Mouse (Mus musculus) skeletal muscle tissue, adult 2 months (tissue): ENCODE measurements around the gene Nprl3.

Experiments used
- DNase-seq: peaks from one replicate; pipeline ENCODE4 v3.0.0-alpha.2; 2012; ENCODE audit warnings: low read depth, low spot score

Nprl3 gene

DNA sequence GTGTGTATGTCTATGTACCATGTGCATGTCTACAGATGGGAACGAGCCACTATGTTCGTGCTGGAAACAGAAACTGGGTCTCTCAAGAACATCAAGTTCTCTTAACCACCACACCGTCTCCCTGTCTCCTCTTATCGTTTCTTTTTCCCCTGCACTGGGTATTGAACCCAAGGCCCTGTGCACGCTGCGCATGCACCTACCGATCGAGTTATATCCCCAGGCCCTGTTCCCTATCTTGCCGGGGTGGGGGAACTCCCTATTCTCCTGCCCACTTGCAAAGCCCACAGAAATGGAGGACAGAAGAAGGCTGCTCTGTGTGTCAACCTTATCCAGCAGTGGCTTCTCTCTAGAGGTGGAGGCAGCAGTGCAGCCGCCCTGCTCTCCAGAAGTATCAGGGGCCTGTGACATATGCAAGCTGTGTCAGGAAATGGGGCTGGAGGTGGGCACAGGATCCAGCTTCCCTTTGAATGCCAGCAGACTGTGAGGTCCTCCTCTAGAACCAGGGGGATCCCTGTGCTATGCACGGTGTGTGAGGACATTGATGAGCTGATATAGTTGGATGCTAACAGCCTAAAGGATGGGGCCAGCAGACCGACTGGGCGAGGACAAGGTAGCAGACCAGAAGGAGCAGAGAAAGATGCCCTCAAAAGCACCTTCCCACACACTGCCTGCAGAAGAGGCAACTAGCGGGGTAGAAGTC lies 69.1 kb downstream of the Nprl3 start:
- no peak for DNase-seq

DNA sequence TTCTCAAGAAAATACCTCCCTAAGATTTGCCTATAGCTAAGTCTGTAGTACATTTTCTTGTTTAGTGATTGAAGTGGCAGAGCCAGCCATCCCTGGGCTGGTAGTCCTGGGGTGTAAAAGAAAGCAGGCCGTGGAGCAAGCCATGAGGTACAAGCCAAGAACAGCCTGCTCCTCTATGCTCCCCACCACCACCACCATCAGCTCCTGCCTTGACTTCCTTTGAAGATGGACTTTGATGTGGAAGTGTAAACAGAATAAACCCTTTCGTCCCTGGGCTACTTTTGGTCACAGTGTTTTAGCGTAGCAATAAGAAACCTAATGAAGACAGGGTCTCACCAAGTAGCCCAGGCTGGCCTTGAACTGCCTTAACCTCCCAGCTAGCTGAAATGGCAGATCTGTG lies 69.7 kb downstream of the Nprl3 start:
- no peak for DNase-seq

DNA sequence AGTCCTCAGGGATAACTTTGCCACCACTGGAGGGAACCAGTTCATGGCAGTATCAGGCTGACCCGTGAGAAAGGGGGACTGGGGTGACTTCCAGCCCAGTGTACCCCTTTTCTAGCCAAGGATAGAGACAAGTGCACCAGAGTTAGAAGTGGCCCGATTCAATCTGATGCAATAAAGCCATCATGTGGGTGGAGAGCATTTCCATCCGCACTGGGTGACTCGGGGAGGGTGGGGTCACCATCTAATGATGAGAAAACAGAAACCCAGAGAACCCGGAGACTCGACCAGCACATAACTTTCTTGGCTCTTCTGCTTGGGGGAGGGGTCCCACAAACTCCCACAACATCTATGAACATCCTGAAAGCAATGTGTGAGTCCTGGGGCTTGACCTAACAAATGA lies 70.8 kb downstream of the Nprl3 start:
- no peak for DNase-seq

DNA sequence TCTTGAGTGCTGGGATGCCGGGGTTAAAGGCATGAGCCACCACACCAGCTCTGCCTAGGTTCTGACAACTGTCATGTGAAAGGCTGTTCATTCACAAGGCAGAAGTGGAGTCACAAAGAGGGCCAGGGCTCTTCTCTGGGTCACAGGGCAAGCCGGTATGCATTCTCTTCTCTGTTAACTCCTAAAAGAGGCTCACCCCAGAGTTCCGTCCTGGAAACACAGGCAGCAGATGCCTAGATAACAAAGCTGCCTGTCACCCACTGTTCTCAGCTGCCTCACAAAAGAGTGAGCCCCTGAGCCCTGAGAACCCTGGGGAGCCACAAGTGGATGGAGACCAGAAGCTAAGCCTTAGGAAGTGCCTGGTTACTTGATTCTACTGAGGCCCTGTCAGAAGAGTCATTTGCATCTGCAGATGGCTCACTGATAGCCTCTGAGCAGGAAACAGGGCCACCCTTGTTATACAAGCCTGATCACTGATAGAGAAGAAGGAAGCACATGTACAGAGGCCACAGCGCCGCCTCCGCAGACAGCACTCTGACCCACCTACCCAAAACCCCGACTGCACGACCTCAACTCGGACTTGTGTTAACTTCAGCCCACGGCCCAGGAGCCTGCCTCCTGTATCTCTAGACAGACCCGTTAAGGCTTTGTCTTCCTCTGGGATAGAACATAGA lies 71.5 kb downstream of the Nprl3 start:
- no peak for DNase-seq

DNA sequence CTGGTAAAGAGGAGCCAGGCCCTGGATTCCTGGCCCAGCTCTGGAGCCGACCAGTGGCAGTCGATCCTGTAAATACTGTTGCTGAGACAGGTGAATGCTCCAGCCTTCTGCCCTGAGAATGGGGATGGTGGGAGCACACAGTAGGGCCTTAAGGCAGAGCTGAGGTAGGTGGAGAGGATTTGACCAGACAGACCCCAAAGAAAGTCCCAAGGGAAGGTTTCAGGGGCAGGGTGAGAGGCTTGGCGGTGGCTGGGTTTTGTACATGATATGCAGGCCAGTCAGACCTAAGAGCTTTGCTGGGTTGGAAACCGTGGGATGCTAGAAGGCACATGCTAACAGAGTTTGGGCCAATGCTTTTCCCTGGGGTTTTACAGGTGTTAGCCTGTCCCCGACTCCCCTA lies 72.9 kb downstream of the Nprl3 start:
- DNase-seq = no peak

DNA sequence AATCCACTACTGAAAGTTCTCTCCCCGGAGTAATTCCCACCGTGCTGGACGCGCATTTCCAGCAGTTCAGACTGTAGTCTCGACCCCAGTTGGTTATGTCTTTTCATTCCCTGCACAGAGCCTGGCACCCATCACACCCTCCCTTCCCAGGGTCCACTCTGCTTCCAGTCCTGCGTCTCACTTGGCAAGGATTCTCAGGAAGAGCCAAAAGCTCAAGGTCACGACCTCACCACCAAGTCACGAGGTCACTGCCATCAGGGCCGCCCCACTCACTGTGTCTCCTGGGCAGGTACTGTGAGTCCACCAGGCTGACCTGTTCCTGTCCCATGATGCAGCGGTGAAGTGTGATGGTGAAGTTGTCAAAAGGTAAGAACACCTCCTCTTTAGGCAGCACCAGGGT lies 73.4 kb downstream of the Nprl3 start:
- DNase-seq = no peak

DNA sequence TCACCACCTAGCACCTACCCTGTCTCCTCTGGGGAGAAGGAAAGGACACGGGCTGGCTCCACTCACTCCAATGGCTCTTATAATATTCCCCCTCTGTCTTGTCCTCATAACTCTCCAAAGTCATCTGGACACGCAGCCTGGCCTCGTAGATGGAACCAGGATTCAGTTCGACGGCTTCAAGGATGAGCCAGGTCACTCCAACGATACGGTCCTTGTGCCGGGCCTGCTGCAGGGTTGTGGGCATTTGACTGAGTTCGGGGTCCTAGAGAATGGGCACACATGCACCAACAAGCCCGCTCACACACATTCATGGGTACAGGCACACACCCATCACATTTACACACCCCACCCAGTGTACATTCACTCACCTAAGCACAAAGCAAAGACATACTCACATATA lies 74.4 kb downstream of the Nprl3 start:
- no peak for DNase-seq

DNA sequence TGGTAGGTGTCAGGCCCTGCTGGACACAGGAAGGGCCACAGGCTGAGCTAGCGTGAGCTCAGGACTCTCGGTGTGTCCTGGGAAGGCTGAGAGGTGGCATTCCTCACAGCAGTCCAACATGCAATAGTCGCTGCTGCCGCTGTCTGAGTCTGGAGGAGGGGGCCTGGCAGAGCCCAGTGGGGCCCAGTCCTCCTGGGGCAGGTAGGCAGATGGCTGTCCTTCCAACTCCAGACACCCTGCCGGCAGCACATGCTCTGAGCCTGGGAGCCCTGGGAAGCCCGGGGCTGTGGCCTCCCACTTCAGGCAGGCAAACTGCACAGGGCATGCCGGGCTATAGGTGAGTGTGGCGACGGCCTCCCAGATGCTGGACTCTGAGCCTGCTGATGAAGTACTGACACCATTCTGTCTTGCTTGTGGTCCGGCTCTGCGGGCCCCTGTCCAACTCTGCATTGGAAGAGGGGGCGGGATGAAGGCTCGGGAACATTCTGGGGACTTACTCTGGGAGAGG lies 76.8 kb downstream of the Nprl3 start:
- no peak for DNase-seq

DNA sequence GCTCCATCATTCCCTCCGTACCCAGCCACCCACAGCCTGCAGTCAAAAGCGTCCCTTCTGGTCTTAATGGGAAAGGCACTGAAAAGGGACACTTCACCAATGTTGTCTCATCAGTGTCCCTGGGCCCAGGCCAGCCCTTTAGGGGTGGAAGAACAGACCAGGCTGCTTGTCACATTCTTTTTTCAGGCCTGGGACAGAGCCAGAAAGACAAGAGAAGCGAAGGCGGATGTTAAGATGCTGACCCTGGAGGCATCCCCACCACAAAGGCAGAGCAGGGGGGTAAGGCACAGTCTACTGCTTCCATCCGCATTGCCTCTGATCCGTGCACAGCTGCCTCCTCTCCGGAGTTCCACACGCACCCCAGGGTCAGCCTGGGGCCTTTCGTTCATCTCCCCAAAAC lies 77.4 kb downstream of the Nprl3 start:
- no peak for DNase-seq

DNA sequence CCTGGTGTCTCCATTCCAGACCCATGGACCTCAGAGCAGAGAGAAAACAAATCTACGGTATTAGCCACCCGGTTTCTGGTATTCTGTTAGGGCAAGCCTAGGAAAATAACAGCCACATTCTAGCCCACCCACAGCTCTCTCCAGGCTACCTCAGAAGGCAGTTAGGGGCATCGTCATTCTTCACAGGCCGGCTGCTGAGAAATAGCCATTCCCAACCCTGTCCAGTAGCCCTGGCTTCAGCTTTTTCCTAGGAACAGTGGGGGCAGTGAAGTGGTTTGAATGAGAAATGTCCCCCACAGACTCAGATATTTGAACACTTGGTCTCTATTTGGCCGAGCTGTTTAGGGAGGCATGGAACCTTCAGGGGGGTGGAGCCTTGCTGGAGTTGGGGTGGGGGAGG lies 78.1 kb downstream of the Nprl3 start:
- no peak for DNase-seq

DNA sequence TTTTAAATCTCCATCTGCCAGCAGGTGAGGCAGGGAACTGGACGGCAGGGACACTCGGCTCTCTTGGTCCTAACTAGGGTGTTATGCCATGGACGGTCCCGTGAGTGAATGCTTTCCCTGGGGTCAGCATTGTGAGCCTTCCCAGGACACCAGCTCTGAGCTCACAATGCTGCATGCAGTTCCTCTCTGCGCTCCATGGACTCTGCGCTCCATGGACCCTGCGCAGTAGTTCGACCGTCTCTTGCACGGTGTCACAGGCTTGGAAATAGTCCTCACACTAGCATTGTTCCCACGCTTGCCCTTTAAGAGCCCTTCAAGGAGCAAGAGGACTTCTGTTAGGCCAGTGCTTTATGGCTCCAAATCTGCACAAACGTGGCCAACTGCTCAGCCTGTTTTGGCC lies 78.6 kb downstream of the Nprl3 start:
- no peak for DNase-seq

DNA sequence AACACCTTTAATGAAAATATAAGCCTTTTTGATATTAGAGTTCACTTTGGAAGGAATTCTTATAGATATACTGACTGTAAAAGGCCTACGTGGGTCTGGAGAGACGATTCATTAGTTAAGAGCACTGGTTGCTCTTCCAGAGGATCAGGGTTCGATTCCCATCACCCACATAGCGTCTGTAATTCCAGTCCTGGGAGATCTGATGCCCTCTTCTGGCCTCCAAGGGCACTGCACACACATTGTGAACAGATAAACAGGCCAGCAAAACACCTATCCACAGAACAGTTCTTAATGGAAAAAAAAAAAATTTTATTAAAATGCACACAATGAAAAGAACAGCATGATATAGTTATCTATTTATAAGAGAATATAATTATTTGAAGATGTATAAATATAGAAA lies 80.3 kb downstream of the Nprl3 start:
- DNase-seq = no peak

DNA sequence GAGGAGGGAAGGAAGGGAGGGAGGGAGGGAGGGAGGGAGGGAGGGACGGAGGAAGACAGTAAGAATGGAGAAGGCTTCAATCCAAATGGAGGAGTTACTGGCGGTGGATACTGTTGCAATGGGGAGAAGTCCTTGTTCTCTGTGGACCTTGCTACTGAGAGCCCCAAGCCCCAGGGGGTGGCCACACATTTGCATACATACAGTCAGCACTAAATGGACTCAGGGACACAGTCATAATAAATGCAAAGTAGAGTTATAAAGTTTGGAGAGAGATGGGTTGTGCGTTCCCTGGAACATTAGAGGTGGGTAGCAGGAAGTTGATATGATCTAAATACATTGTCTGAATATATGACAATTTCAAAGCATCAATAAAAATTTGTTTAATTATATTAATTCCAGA lies 81.5 kb downstream of the Nprl3 start:
- DNase-seq = no peak

DNA sequence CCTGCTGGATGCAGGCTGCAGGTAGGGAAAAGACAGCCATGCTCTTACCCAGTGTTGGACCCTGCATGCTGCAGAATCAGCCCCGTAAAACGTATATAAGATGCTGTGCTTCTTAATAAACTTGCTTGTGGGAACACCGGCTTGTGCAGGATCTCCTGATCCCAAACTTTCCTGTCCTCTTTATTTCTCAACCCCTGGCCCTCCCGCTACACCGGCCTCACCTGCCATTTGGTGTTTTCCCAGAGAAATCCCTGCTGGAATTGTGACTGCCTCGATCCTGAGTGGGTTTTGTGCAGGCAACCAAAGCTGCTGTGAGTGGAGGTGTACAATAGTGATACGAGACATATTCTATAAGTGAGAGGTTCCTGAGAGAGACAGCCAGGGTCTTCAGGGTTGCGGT lies 83.0 kb downstream of the Nprl3 start:
- no peak for DNase-seq

DNA sequence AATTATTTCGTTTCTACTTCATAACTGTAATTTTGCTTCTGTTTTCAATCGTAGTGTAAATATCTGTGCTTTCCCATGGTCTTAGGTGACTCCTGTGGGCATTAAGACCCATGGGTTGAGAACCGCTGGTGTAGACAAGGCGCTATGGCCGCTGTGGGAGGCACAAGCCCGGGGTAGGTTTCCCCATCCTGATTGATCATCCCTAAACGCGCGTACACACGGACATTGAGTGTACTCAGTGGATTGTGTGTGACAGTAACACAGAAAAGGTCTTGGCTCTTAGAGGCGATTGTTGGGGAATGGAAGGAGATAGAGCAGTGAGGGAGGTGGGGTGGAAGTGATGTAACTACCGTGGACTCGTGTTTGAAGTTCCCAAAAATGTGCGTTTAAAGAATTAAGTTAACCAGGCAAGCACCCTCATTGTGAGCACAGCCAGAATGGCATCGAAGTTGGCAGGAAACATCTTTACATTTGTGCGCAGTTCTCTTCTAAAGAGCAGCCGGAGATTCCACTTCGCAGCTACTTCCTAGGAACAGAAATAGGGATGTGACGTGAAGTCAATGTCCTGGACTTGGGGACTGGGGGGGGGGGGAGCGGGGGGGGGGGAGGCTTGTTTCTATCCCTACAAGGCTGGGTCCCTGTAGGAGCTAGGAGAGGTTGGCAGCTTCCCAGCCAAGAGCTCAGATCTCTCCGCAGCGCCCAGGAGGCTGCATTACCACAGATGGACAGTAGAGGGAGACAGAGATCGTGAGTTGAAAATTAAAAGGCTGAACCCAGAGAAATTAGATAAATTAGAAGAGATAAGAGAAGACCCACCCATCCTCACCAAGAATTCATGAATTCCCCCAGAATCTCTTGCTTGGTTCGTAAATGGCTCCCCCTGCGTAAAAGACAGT lies 85.3 kb downstream of the Nprl3 start:
- DNase-seq = peak; percentile 71

DNA sequence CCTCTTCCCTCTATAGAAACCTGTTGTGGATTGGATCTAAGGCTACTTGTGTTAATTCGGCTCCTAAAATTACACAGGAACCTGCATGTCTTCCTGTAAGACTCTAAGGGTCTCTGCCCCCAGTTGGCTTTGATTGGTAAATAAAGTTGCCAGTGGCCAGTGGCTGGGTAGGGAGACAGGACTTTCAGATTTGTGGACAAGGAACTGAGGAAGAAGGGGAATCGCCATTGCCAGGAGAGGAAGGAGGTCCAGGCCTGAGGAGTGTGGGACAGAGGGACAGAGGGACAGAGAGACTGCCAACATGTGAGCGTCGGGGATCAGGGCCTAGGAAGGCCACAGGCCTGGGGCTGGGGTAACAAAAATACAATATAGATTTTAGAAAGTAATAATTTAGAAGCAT lies 86.3 kb downstream of the Nprl3 start:
- no peak for DNase-seq

DNA sequence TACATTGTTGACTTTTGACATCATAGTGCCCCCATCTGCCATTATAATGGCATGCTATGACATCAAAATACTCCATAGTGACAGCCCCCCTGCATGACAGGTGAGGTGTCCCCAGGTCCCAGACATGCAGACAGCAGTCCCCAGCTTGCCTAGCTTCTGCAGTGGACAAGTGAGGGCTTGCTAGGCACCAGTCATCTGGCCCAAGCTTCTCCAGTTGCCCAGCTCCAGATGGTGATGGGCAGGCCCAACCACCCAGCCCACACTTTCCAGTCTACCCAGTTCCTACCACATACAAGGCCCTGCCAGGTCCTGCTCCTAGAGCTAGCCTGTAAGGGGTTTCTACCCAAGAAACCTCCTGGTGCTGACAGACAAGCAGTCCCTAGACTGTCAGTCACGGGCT lies 89.0 kb downstream of the Nprl3 start:
- no peak for DNase-seq
